Mouse (Mus musculus): ENCODE measurements around the gene Itpr1.

DNA sequence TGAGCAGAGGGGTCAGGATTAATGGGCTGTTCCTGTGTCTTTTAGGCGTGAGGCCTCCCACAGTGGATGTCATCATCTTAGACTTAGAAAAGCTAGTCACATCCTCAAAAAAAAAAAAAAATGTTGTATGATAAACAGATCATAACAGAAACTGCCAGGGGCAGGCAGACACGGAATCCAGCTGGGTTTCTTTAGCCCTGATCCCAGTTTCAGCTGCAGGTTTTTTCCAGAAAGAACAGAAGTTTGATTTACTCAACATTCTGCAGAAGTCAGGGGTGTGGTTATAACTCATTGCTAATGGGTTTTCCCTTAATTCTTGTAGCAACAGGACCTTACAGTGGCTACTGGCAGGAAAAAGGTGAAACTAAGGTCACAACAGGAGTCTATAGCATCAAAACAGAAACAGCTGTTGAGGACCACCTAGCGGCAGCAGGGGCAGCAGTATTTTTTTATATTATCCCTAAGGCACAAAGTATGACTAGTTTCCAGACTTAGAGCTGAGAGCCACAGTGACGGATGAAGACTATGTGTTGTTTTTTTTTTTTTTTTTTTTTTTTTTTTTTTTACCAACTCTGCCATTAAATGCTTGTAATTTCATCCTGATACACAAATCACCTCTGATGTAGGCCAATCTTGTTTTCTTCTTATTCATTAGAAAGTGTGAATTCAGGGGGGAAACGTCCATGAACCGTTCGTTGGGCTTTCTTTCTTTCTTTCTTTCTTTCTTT is 356.7 kb downstream of the Itpr1 start:
- TF ChIP-seq GATA1 (IDR thresholded peaks at IDR 0.05; ENCODE audit: low read length), result no peak
- no peak for TF ChIP-seq TAL1 (IDR thresholded peaks at IDR 0.05; ENCODE audit: low read length)

All from erythroblast, embryonic 14.5 days (primary cell).